8 mouse cellular contexts compared by ENCODE assay signal in the genomic region with DNA sequence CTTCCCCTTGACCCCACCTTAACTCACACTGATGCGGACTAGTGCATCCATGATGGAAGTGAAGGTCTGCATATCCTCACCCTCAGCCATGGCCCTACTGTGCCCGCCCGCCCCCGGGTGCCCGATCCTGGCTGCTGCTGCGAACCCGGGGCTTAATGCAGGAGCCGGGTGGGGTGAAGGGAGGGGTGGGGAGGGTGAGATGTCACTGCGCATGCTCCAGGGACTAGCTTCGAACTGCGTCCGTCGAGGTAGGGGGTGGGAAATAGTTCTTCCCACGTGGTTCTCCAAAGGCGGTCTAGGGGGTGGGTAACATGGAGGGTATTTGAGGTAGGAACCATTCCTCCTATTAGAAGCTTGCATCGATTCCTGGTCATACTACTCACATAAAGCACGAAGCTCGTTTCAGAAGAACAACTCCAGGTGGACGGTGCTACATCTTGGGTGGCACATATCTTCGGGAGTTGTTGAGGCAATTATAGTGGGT. TPM values are rescaled to one million over a fixed set of nuclear protein-coding genes. Genes with fewer than 3 reads are reported as not detected.
A peak's percentile ranks its signal among the peaks of the same experiment; 100 is the strongest.
DNase-seq lines count a peak whose midpoint lies in the region; ATAC-seq lines count a peak whose summit lies in the region.

A gene (plus strand): TSS at position 279 of the 484 bp plus-strand sequence.

- peaks cover 26% of the 10 kb centered on the region for H3K36me3 ChIP-seq in hindbrain, embryonic 12.5 days
- H3K36me3 ChIP-seq in limb, embryonic 11.5 days (ENCODE audit: control insufficient read depth, insufficient read depth, low read length), result no peaks in the 10 kb centered on the region; the same call in 1 of the 2 replicates
- H3K36me3 ChIP-seq in neural tube, embryonic 14.5 days (ENCODE audit: control insufficient read depth, insufficient read depth, low read length), result peaks cover 13% of the 10 kb centered on the region

- peaks cover 44% of the 10 kb centered on the region for H3K4me1 ChIP-seq in hindbrain, embryonic 12.5 days
- H3K4me1 ChIP-seq in limb, embryonic 11.5 days (ENCODE audit: control insufficient read depth, insufficient read depth, low read length), result peaks cover 27% of the 10 kb centered on the region
- H3K4me1 ChIP-seq in neural tube, embryonic 14.5 days (ENCODE audit: control insufficient read depth, insufficient read depth, low read length), result peaks cover 25% of the 10 kb centered on the region

- ATAC-seq in hindbrain, embryonic 12.5 days (ENCODE audit: low FRiP score), result peak; percentile 49
- no peak; the same call in 1 of the 2 replicates for ATAC-seq in limb, embryonic 11.5 days (ENCODE audit: insufficient number of reproducible peaks, low FRiP score, low TSS enrichment, low read depth)
- ATAC-seq in neural tube, embryonic 14.5 days (ENCODE audit: low read depth), result peak; percentile 52

- H3K9me3 ChIP-seq in hindbrain, embryonic 12.5 days (replicated peaks), result no peaks in the 10 kb centered on the region
- no peaks in the 10 kb centered on the region for H3K9me3 ChIP-seq in limb, embryonic 11.5 days (ENCODE audit: control insufficient read depth, low read length)
- H3K9me3 ChIP-seq in neural tube, embryonic 14.5 days (ENCODE audit: control insufficient read depth, low read length), result no peaks in the 10 kb centered on the region

- H3K27ac ChIP-seq in hindbrain, embryonic 12.5 days, result peak within 1 kb of the TSS; percentile 91
- 0 out of 2 replicates have a peak within 1 kb of the TSS, but pooled peaks have one; percentile 2 for H3K27ac ChIP-seq in limb, embryonic 11.5 days (replicated peaks; ENCODE audit: low read depth, low read length)
- H3K27ac ChIP-seq in neural tube, embryonic 14.5 days (ENCODE audit: low read depth, low read length), result peak within 1 kb of the TSS; percentile 94

- WGBS in hindbrain, embryonic 12.5 days, result 4% methylated on average over 20 of the region's 20 CpGs
- WGBS in limb, embryonic 11.5 days, result 4% methylated on average over 20 of the region's 20 CpGs
- WGBS in neural tube, embryonic 14.5 days, result 3% methylated on average over 20 of the region's 20 CpGs

- DNase-seq in urinary bladder, adult 2 months (ENCODE audit: low spot score), result no peak
- no peak for DNase-seq in urinary bladder, postnatal 36 days (ENCODE audit: low spot score in 2 of 2)
- DNase-seq in cerebellum, adult 9-11 months, result peak; percentile 85
- DNase-seq in frontal cortex, postnatal 36 days (ENCODE audit: low spot score in 2 of 2), result peak; percentile 68 to 73
- peak; percentile 61 for DNase-seq in limb, embryonic 11.5 days (ENCODE audit: low spot score)
- no peak for DNase-seq in urinary bladder, postnatal 10 days (ENCODE audit: low spot score)

- H3K9ac ChIP-seq in hindbrain, embryonic 12.5 days, result peak within 1 kb of the TSS; percentile 75
- H3K9ac ChIP-seq in limb, embryonic 11.5 days (ENCODE audit: low read length), result peak within 1 kb of the TSS; percentile 82
- H3K9ac ChIP-seq in neural tube, embryonic 14.5 days (replicated peaks; ENCODE audit: low read depth, low read length), result peak within 1 kb of the TSS; percentile 70

- peak within 1 kb of the TSS; percentile 73 for H3K4me3 ChIP-seq in hindbrain, embryonic 12.5 days
- H3K4me3 ChIP-seq in limb, embryonic 11.5 days (ENCODE audit: low read depth, low read length), result peak within 1 kb of the TSS; percentile 78
- peak within 1 kb of the TSS; percentile 42 for H3K4me3 ChIP-seq in neural tube, embryonic 14.5 days (ENCODE audit: low read depth, low read length)

- H3K4me2 ChIP-seq in hindbrain, embryonic 12.5 days (replicated peaks), result peak within 1 kb of the TSS; percentile 77
- peak within 1 kb of the TSS; percentile 89 for H3K4me2 ChIP-seq in limb, embryonic 11.5 days (ENCODE audit: low read depth, severe bottlenecking)
- H3K4me2 ChIP-seq in neural tube, embryonic 14.5 days (ENCODE audit: low read depth, low read length), result peak within 1 kb of the TSS; percentile 93

- H3K27me3 ChIP-seq in hindbrain, embryonic 12.5 days, result no peaks in the 10 kb centered on the region
- no peaks in the 10 kb centered on the region for H3K27me3 ChIP-seq in limb, embryonic 11.5 days (ENCODE audit: control insufficient read depth, insufficient read depth, low read length)
- H3K27me3 ChIP-seq in neural tube, embryonic 14.5 days (ENCODE audit: control insufficient read depth, insufficient read depth, low read length), result no peaks in the 10 kb centered on the region

RNA-seq across cellular contexts. Expression of the gene that starts here (rescaled TPM):
- polyA plus RNA-seq in urinary bladder, adult 2 months (2012; rRNA removed), result 67.7 and 77.1 TPM in 2 replicates
- 247 and 271 TPM in 2 replicates for polyA plus RNA-seq in hindbrain, embryonic 12.5 days (2016; fragmentation: Nextera tagmentation; extraction: Ambion mirVana)
- 272 and 295 TPM in 2 replicates for polyA plus RNA-seq in limb, embryonic 11.5 days (2014; fragmentation: Nextera tagmentation; extraction: Ambion mirVana)
- 206 and 240 TPM in 2 replicates for polyA plus RNA-seq in neural tube, embryonic 14.5 days (2014; fragmentation: Nextera tagmentation; extraction: Ambion mirVana)

Comparison
In these comparisons a context has a peak if more than half of its experiments do, and no peak if none do; other contexts are left out.
1. DNase-seq: peak in cerebellum, adult 9-11 months (single experiment), frontal cortex, postnatal 36 days (2 of 2) and limb, embryonic 11.5 days (single experiment); none in urinary bladder, adult 2 months (single experiment), urinary bladder, postnatal 36 days (0 of 2) and urinary bladder, postnatal 10 days (single experiment).
2. H3K27ac ChIP-seq: peak in every context shown above with its lines; median percentile 94 in neural tube, embryonic 14.5 days; 91 in hindbrain, embryonic 12.5 days; 2 in limb, embryonic 11.5 days.
3. Peak in every context shown above with its lines, with median percentiles within 50 percentile points of each other: H3K4me2 ChIP-seq, H3K4me3 ChIP-seq and H3K9ac ChIP-seq.